In the genomic region with DNA sequence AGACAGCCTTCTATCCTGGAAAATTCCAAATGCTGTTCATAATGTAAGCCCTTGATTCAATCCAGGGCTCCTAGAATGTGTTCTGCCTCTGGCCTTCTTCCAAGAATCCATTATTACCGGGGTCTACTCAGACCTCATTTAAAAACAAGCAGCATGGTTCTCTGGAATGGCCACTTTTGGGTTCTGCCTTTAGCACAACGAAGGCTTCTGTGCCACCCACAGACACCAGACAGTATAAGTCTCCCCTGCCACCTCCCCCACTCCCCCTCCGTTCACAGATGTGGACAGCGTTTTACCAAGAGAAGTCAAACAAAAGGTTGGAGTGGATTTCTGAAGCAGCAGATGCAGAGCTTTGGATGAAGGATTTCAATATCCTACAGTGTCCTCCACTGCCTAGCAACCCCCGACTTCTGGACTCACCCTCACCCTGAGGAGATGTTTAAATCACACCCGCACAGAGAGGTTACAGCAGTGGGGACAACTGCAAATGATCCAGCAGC, we compare ENCODE assay signal across 12 mouse cellular contexts.
DNase-seq lines count a peak whose midpoint lies in the region; ATAC-seq and TF ChIP-seq lines count a peak whose summit lies in the region.
"Had no signal": no experiment of that assay in that cellular context is flagged by ENCODE, and none has a peak within 500 bp of the region (broad histone marks: within the 10 kb centered on the region; RNA-seq: fewer than 3 reads in every experiment).

No protein-coding gene starts in this region.

- H3K4me3 ChIP-seq in embryonic facial prominence, embryonic 15.5 days (replicated peaks): no peak overlapping the region
- no peak overlapping the region for H3K4me3 ChIP-seq in hindbrain, embryonic 16.5 days (ENCODE audit: low read length)
- H3K4me3 ChIP-seq in midbrain, postnatal 0 days (ENCODE audit: low read depth, low read length): no peak overlapping the region
- H3K4me3 ChIP-seq in heart, embryonic 11.5 days (ENCODE audit: low read depth, low read length): no peak overlapping the region

- no peaks in the 10 kb centered on the region for H3K36me3 ChIP-seq in embryonic facial prominence, embryonic 15.5 days
- H3K36me3 ChIP-seq in hindbrain, embryonic 16.5 days (ENCODE audit: control insufficient read depth, insufficient read depth, low read length): no peaks in the 10 kb centered on the region
- H3K36me3 ChIP-seq in midbrain, postnatal 0 days (ENCODE audit: insufficient read depth, low read length): no peaks in the 10 kb centered on the region
- H3K36me3 ChIP-seq in heart, embryonic 11.5 days (ENCODE audit: control insufficient read depth, insufficient read depth, low read length): no peaks in the 10 kb centered on the region

- H3K27ac ChIP-seq in embryonic facial prominence, embryonic 15.5 days (replicated peaks): peak overlapping the region; percentile 30; the same call in 1 of the 2 replicates
- H3K27ac ChIP-seq in hindbrain, embryonic 16.5 days (ENCODE audit: low read depth, low read length): 0 out of 2 replicates have a peak overlapping the region, but pooled peaks have one; percentile 3
- H3K27ac ChIP-seq in midbrain, postnatal 0 days (ENCODE audit: low read depth, low read length): 0 out of 2 replicates have a peak overlapping the region, but pooled peaks have one; percentile 12
- no peak overlapping the region for H3K27ac ChIP-seq in heart, embryonic 11.5 days (ENCODE audit: low read depth, low read length)

- peaks cover 21% of the 10 kb centered on the region for H3K4me1 ChIP-seq in embryonic facial prominence, embryonic 15.5 days
- peaks cover 10% of the 10 kb centered on the region for H3K4me1 ChIP-seq in hindbrain, embryonic 16.5 days (ENCODE audit: control insufficient read depth, insufficient read depth, low read depth, low read length)
- H3K4me1 ChIP-seq in midbrain, postnatal 0 days (ENCODE audit: insufficient read depth, low read length): 0 out of 2 replicates have a peak, but pooled peaks cover 5% of the 10 kb centered on the region
- no peaks in the 10 kb centered on the region for H3K4me1 ChIP-seq in heart, embryonic 11.5 days (ENCODE audit: control insufficient read depth, insufficient read depth, low read length)

- peak overlapping the region; percentile 17; the same call in 1 of the 2 replicates for H3K4me2 ChIP-seq in embryonic facial prominence, embryonic 15.5 days (replicated peaks)
- peak overlapping the region; percentile 35 for H3K4me2 ChIP-seq in hindbrain, embryonic 16.5 days (ENCODE audit: low read length)
- H3K4me2 ChIP-seq in midbrain, postnatal 0 days (ENCODE audit: low read depth, low read length, poor library complexity, severe bottlenecking): peak overlapping the region; percentile 32
- H3K4me2 ChIP-seq in heart, embryonic 11.5 days: no peak overlapping the region

- no peaks in the 10 kb centered on the region for H3K9me3 ChIP-seq in embryonic facial prominence, embryonic 15.5 days (replicated peaks)
- no peaks in the 10 kb centered on the region for H3K9me3 ChIP-seq in hindbrain, embryonic 16.5 days (ENCODE audit: control insufficient read depth, low read length)
- H3K9me3 ChIP-seq in midbrain, postnatal 0 days (ENCODE audit: low read length): no peaks in the 10 kb centered on the region
- no peaks in the 10 kb centered on the region for H3K9me3 ChIP-seq in heart, embryonic 11.5 days (replicated peaks; ENCODE audit: control insufficient read depth, low read length)

- peak; percentile 48 for DNase-seq in embryo, embryonic 11 days
- no peak for DNase-seq in embryo, embryonic 10 days (ENCODE audit: low spot score)
- peak; percentile 68 for DNase-seq in midbrain, postnatal 0 days (ENCODE audit: low spot score)
- no peak for DNase-seq in urinary bladder, postnatal 36 days (ENCODE audit: low spot score in 2 of 2)
- no peak for DNase-seq in right cerebral cortex, postnatal 14 days
- DNase-seq: adrenal gland, postnatal 36 days; heart, adult 11 months; lung, adult 18-20 months had no signal

- ATAC-seq in embryonic facial prominence, embryonic 15.5 days (ENCODE audit: insufficient number of reproducible peaks, low FRiP score, low TSS enrichment, low read depth): no peak; the same call in 1 of the 2 replicates
- ATAC-seq in hindbrain, embryonic 16.5 days: peak; percentile 88
- ATAC-seq in midbrain, postnatal 0 days (ENCODE audit: low FRiP score): peak; percentile 70
- ATAC-seq in heart, embryonic 11.5 days (replicated peaks; ENCODE audit: insufficient number of reproducible peaks, low FRiP score, low TSS enrichment): no peak
- ATAC-seq: inflammation-experienced regulatory T-cells, adult 6 months had no signal

- no peaks in the 10 kb centered on the region for H3K27me3 ChIP-seq in embryonic facial prominence, embryonic 15.5 days
- H3K27me3 ChIP-seq in hindbrain, embryonic 16.5 days (replicated peaks; ENCODE audit: control insufficient read depth, insufficient read depth, low read length): no peaks in the 10 kb centered on the region
- no peaks in the 10 kb centered on the region for H3K27me3 ChIP-seq in midbrain, postnatal 0 days (ENCODE audit: insufficient read depth, low read length)
- H3K27me3 ChIP-seq in heart, embryonic 11.5 days (ENCODE audit: control insufficient read depth, insufficient read depth, low read length): no peaks in the 10 kb centered on the region

- 18% methylated on average over 6 of the region's 6 CpGs for WGBS in embryonic facial prominence, embryonic 15.5 days
- 7% methylated on average over 6 of the region's 6 CpGs for WGBS in hindbrain, embryonic 16.5 days
- WGBS in midbrain, postnatal 0 days: 11% methylated on average over 6 of the region's 6 CpGs
- WGBS in heart, embryonic 11.5 days (ENCODE audit: insufficient replicate concordance): 59% methylated on average over 6 of the region's 6 CpGs

- no peak for TF ChIP-seq CTCF in midbrain, postnatal 0 days (IDR thresholded peaks at IDR 0.05)

- no peak overlapping the region for H3K9ac ChIP-seq in embryonic facial prominence, embryonic 15.5 days
- no peak overlapping the region for H3K9ac ChIP-seq in hindbrain, embryonic 16.5 days (ENCODE audit: low read depth, low read length)
- H3K9ac ChIP-seq in midbrain, postnatal 0 days (replicated peaks; ENCODE audit: low read length, poor library complexity, severe bottlenecking): no peak overlapping the region
- no peak overlapping the region for H3K9ac ChIP-seq in heart, embryonic 11.5 days (ENCODE audit: low read depth, low read length)

Comparison
In these comparisons a context has a peak if more than half of its experiments do, and no peak if none do; other contexts are left out.
1. DNase-seq: peak in embryo, embryonic 11 days (single experiment) and midbrain, postnatal 0 days (single experiment); none in embryo, embryonic 10 days (single experiment), urinary bladder, postnatal 36 days (0 of 2) and right cerebral cortex, postnatal 14 days (single experiment).
2. ATAC-seq: peak in hindbrain, embryonic 16.5 days (single experiment) and midbrain, postnatal 0 days (single experiment); none in embryonic facial prominence, embryonic 15.5 days (single experiment) and heart, embryonic 11.5 days (single experiment).